Mouse (Mus musculus) forelimb bud, embryonic 11.5 days (tissue): ENCODE measurements around the gene Ccnd2.
A peak's percentile ranks its signal among the peaks of the same experiment; 100 is the strongest.

Source experiments
- DNase-seq: peaks from one replicate; pipeline ENCODE4 v3.0.0-alpha.2; 2012; ENCODE audit warnings: low read depth, low spot score

Gene Ccnd2

DNA sequence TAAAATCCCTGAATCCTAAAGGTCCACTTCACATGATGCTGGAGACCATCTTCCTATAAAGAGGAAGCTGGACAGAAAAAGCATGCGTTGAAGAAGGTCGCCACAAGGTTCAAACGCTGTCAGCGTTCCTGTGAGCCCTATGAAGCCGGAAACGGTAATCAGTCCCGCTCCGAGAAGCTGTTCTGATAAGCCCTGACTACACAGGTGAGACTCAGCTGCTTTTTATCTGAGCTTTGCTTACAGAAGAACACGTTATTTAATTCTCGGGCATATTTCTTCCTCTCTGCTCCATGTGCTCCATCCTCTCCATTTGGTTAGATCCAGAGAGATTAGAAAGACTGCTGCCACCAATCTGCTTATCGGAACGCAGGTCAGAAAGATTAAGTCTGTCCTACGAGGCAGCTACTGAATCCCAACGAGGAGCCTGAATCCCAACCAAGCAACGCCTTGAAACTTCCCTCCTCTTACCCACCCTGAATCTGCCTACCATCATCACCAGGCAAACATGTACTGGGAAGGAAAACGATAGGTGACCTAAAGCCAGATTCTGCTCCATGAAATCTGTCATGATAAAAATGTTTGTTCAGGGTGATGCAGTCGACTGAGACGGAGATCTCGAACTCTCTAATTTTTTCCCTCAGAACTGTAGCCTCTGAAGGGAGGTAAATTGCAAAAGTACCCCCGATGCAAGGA is 43.5 kb downstream of the Ccnd2 start:
- no peak for DNase-seq

DNA sequence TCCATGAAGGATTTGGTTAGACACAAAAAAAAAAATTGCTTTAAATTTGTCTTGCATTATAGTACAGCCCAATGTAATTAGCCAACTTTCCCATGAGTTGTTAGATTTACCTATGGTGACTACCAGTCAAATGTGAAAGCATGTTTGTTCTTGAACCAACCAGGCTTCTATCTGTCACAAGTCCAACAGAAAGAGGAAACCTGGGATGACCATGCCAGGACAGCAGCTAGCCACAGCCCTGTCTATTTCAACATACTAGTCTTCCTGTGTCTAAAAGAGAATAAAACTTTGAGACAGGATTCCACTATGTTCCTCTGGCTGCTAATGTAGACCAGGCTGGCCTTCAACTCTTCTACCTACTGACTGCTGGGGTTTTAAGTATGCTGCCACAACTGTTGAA is 44.6 kb downstream of the Ccnd2 start:
- DNase-seq = no peak

DNA sequence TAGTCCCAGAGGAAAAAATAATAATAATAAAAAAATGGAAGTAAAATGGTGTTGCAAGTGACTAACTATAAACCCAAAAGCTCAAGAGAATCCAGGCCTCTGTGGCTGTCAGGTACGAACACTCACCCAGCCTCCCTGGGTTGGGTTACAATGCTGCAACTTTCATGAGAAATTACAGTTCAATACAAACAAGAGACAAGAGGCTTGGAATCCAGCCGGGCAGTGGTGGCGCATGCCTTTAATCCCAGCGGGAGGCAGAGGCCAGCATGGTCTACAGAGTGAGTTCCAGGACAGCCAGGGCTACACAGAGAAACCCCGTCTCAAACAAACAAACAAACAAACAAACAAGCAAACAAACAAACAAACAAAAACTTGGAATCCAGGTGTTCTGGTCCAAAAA is 45.3 kb downstream of the Ccnd2 start:
- DNase-seq = no peak

DNA sequence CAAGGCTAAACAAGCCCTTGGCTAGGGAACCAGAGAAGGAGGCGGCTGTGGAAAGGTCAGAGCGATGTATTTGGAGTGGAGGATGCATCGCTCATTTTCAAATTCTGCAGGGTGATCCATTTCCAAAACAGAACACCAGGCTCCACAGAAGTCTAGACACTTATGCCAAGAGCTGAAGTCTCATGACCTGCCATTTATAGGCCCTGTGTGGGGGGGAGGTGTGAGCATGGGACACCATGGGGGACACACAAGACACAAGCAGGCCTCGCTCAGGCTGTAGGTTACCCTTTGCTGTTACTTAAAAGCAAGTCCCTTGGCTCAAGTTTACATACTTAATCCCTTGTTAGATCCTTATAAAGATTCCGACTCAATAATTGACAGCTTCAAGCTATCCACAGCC is 45.8 kb downstream of the Ccnd2 start:
- DNase-seq = no peak

DNA sequence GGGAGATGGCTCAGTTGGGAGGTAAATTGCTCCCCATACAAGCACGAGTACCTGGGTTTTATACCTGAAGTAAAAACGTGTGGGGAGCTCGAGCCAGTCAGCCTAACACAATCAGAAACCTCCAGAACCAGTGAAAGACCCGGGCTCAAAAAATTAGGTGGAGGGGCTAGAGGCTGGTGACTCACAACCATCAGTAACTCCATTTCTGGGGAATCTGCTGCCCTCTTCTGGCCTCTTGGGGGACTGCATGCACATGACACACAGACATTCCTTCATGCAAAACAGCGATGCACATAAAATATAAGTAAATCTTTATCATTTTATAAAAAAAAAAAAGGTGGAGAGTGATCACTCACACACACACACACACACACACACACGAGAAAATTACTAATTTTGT is 46.9 kb downstream of the Ccnd2 start:
- DNase-seq = peak; percentile 35

DNA sequence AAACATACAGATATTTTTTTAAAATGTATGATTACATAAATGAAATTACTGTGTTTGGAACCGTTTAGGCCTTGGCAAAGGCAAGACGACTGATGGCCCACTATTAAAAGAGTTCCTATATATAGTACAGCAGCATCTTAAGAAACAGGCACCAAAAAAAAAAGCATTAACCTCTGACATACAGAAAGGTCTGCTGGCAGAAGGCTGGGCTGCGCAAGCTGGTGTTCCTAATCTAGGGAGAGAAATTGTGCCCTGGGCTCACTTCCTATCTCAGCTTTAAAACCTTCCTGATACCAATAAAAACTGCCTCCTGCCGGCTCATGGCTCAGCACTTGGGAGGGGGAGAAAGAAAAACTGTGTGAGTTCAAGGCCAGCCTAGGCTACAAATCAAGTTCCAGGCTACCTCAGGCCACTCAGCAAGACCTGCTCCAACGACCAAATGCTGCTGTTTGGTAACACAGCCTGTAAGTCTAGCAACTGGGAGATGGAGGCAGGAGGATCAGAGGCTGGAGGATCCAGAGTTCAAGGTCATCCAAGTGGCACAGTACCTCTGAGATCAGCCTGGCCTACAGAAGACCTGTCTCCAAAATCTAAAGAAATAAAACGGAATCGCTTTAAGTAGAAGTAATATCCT is 47.5 kb downstream of the Ccnd2 start:
- no peak for DNase-seq

DNA sequence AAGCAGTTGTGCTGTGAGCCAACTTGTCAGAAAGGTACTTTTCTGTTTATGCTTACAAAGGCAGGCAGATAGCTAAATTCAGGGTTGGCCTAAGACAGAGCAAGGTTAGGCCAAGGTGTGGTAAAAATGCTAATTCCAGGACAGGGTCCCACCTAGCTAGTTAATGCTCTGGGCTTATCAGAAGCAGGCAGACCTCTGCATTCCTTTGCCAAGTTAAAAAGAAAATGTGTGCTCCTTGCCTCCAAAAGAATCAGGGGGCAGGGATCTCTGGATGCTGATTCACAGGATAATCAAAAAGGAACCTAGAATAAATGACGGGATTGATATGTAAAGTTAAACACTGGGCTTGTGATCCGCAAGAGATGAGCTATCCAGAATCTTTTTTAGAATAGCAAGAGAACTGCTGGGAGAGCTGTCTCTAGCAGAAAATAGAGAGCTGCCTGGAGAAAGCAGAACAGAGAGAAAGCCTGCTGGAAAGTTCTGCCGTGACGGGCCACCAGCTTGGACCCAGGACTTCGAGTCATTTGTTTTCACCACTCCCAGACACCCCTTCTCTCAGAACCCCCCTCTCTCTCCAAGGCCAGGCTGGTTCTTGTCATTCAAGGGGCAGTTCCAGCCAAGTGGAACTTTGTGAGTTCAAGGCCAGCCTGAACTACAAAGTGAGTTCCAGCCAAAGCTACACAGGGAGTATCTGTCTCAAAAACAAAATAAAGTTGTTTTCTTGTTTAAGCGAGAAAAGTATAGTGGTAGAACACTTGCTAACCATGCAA is 48.3 kb downstream of the Ccnd2 start:
- no peak for DNase-seq

DNA sequence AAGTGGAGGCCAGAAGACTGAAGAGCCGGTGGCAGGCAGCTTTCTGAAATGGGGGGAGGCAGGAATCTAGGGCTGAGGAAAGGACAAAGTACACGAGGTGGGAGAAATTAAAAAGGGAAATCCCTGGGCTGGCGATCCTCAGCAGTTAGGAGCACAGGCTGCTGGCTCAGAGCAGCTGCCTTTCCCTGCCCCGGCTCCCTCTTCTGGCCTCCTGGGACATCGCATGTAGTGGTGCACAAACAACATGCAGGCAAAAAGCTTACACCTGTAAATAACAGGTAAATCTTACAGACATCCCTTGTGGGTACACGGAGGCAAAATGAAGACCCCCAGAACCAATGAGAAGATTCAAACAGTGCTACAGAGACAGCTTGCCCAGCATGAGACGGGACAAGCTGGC is 57.4 kb downstream of the Ccnd2 start:
- no peak for DNase-seq

DNA sequence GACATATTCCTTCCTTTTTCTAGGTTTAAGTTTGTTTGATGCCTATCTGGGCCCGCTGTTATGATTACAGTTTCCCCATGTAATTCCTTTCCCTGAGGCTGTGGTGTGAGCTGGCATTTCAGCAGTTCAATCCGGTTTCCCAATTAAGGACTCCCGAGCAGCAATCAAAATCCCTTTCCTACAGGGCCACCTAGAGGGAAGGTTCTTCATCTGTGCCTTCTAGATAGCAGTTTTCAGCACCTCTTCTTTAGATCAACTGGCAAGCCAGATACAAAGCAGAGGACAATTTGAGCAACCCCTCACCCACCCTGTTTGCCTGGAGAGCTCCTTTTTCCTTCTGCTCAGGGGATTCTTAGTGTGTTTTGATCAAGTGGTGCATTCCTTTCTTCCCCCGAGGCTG is 65.3 kb downstream of the Ccnd2 start:
- DNase-seq = peak; percentile 86

DNA sequence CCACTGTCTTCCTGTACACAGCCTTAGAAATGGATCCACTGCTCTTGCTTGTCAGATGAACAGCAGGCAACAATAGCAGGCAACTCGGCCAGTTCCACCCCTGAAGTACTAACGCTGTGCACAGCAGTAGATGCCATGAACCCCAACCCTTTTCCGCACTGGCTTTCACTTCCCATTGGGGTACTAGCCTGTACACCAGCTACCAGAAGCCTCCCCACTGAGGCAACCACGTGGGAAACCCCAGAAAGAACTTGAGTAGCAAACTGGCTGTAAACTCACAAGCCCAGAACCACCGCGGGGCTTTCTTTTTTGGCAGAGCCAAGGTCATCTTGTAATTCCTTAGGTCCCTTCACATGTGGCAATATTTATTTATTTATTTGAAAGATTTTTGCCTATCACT is 70.2 kb downstream of the Ccnd2 start:
- no peak for DNase-seq

DNA sequence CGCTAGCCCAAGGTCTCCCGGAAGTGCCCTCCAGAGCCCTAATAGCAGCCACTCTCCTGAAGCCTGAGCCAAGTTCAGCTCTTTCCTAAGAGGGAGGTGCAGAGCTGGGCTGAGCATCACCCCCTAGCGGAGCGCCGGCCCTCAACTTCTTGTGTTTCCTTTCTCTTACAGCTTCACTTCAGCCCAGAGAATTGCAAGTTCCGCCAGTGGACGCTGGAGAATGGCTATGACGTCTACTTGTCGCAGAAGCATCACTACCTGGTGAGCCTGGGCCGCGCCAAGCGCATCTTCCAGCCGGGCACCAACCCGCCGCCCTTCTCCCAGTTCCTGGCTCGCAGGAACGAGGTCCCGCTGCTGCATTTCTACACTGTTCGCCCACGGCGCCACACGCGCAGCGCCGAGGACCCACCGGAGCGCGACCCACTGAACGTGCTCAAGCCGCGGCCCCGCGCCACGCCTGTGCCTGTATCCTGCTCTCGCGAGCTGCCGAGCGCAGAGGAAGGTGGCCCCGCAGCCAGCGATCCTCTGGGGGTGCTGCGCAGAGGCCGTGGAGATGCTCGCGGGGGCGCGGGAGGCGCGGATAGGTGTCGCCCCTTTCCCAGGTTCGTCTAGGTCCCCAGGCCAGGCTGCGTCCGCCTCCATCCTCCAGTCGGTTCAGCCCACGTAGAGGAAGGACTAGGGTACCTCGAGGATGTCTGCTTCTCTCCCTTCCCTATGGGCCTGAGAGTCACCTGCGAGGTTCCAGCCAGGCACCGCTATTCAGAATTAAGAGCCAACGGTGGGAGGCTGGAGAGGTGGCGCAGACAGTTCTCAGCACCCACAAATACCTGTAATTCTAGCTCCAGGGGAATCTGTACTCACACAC is 71.9 kb downstream of the Ccnd2 start:
- peak; percentile 83 for DNase-seq
